Mouse (Mus musculus) monocyte, adult 5-6 weeks (primary cell): Measurements from ENCODE around the gene Esyt2. TPM values are rescaled to one million over a fixed set of nuclear protein-coding genes. Genes with fewer than 3 reads are reported as not detected.
A peak's percentile ranks its signal among the peaks of the same experiment; 100 is the strongest.

ENCODE experiments used
- ATAC-seq: fragments of 153-309, 156-312 bp; replicated peaks from 2 replicates; pipeline ENCODE4 v1.8.0; 2017; ENCODE audit warnings: mild to moderate bottlenecking; ENCODE audit not compliant: low TSS enrichment, insufficient number of reproducible peaks, severe bottlenecking, poor library complexity, low FRiP score
- total RNA-seq: library from RNA; stranded (forward); fragments of 200-1000, 200-491, 200-594 nt; gene quantifications from 3 replicates; pipeline ENCODE4 v1.2.3, GENCODE M21; 2017

Esyt2 gene
- total RNA-seq, 1 experiment from 2014 or later: 98.1 TPM

DNA sequence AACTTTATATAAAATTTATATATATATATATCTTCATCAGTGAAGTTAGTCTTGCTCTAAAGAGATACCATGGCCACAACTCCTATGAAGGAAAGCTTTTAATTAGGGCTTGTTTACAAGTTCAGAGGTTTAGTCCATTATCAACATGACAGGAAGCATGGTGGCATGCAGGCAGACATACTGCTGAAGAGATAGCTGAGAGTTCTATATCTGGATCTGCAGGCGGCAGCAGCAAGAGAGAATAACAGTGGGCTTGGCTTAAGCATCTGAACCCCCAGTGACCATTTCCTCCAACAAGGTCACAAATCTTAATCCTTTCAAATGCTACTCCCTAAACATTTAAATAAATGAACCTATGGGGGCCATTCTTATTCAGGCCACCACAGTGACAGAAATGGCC lies 59.2 kb downstream of the Esyt2 start:
- no peak for ATAC-seq

DNA sequence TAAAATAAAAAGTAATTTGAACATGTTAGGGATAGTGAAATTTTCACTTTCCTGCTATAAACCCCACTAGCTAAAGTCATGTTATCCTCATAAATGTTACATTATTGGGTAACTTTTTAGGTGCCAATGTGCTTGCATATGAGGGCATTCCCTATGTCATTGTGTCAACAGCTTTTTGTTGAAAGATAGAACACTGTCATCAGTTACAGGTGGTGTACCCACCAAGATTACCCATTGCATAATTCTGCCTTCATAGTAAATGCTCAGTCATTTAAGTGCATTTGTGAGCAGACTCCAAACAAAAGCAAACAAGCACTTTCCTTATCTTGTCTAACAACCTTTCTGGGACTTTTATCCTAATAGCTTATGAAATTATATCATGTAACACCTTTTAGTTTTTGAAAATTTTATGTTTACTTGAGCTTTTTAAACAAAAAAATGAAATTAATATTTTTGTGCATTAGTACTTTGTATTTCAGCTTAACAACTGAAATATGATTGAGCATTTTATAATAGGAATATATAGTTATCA lies 67.8 kb downstream of the Esyt2 start:
- ATAC-seq: no peak

DNA sequence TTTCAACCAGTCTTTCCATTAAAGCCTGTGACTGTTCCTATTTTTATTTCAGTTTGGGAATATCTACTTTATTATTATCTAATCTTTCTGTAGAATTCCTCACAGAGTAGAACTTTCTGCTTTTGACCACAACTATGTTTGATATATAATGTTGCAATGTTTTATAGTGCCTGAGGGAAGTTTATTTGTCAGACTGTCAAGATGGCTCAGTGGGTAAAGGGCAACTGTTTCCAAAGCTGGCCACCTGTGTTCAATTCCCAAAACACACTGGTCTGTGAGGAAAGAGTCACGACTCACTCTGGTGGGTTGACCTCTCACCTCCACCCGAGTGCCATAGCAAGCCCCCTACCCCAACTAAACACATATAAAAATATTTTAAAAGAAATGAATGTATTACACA lies 68.4 kb downstream of the Esyt2 start:
- no peak for ATAC-seq

DNA sequence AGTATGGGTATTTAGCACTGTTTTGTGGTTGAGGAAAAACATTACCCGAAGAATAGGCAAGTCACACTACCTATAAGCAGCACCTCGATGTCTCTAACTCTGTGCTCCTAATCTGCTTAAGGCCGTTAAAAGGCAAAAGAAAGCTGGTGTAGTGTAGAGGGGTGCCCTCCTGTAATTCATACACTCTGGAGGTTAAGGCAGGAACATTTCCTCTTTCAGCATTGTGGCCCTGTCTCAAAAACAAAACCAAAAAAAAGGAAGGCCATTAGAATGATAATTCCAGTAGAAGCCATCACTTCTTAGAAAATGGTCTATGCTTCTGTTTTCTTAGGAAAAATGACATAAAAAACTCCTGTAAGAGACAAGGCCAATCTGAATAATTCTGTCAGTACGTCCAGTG lies 70.0 kb downstream of the Esyt2 start:
- ATAC-seq: no peak

DNA sequence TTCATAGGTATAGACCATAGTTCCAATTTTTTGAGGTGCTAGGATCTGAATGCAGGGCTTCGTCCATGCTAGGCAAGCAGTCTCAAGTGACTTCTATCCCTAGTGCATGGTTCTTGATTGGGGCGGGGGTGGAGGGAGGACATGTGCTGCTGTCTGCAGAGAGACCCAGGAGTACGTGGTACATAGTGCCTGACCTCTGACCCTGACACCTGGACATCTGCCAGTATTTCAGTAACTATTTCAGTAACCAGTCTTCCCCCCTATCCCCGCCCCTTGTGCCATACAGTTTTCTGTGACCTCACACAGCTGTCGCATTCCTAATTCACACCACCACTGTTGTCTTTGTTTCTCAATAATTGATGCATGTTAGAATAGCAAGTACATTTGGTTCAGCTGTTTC lies 71.4 kb downstream of the Esyt2 start:
- ATAC-seq: no peak

DNA sequence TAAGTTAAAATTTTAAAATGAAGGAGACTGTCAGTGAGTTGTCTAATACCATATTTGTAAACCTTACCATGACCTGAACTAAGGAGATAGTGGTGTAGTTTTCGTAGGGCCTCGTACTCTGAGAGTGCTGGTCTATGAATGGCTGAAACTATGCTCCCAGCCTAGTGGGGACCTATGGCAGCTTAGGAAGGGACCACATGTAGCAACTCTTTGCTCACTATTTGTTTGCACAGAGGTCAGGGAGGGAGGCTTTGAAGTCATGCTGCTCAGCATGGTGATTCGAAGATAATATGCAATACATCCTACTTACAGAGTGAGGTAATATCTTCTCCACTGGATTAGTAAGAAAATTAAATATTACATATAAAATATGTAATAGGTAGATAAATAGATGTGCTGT lies 73.7 kb downstream of the Esyt2 start:
- ATAC-seq: no peak

DNA sequence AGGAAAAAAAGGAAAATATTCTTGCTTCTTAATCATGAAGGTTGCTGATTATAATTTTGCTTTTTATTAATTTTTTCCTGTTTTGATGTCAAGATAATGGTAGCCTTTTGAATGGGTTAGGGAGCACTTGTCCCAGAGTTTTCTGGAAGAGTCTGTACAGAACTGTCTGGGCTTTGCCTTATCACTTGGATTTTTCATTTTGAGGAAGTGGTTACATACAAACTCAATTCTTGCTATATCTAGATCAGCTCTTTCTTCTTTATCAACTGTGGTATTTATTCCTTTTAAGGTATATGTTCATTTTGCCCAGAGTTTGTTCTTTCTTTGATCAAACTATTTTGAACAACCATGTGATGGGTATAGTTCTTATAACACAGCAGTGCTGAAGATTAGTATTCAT lies 81.1 kb downstream of the Esyt2 start:
- no peak for ATAC-seq

DNA sequence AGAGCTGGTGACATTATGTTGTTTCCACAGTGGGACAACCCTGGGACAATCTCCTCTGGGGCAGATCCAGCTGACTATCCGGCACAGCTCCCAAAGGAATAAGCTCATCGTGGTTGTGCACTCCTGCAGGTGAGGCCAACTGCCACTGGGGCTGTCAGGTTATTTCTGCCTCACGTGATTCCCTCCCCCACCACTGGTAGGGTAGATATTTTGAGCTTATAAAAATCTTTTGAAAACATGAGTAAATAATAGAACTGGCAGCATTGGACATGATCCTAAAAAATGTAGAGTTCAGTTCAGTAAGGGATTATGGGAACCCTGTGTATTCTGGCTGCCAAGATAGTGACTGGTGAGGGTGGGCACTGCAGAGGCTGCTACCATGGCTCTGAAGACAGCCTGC lies 85.9 kb downstream of the Esyt2 start:
- ATAC-seq: no peak

DNA sequence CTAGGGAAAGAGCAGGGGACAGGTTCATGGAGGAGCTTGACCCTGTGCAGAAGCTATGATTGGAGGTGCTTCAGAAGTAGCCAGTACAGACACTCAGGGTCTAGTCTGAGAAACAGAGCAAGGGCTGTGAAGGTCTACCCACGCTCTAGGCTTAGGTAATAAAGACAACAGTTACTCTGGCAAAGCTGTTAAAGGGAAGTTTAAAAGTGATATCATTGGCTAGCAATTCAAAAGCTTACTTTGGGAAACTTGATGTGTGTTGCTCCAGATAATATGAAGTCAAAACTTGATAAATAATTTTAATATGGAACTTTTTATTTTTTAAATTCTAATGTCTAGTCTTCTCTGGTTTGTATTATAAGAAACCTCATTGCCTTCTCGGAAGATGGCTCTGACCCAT lies 86.3 kb downstream of the Esyt2 start:
- ATAC-seq: no peak

DNA sequence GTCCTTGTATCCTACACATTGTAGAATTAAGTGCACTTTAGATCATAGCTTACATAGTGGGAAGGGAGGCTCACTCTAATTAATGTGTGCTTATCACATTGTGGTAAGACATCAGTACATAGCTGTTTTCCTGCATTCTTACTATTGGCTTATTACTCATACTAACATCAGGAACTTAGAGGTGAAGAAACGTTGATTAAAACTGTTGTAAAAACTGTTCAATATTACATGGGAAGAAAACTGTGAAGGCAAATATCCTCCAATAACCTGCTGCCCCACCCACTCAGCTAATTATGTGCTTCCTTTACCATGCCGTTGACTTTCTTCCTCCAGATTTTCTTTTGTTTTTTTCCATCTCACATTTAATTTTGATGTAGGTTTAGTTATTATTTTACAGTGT lies 87.9 kb downstream of the Esyt2 start:
- ATAC-seq: no peak

DNA sequence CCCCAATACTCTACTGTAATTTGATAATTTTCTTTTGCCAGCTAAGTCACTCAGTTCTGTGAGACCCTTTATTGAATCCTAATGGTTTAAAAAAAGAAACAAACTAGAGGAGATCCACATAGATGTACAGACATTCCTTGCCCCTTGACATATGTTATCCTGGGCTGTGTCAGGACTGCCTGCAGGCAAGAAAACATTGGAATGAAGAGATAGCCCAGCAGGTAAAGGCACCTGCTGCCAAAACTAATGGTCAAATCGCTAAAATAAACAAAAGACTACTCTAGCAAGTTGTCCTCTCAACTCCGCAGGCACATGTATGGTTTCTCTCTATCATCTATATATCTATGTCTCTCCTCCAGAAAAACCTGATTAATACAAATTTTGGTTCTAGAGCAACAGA lies 102.1 kb downstream of the Esyt2 start:
- ATAC-seq: no peak

DNA sequence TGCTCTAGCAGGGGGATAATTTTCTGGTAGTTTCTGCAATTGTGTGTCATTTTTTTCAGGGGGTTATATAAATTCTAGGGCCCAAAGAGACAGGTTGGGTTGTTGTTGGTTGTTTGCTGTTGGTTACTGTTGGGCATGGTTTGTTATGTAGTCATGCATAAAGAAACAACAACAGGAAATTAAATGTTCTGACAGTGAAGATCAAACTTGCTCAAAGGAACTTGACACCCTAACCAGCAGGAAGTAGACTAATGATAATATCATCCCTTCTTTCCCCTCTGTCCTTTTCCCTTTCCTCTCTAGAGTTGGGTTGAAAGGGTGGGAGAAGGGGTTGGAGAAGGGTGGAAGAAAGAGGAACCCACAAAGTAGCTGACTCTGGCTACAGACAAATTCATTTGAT lies 103.0 kb downstream of the Esyt2 start:
- ATAC-seq: no peak

DNA sequence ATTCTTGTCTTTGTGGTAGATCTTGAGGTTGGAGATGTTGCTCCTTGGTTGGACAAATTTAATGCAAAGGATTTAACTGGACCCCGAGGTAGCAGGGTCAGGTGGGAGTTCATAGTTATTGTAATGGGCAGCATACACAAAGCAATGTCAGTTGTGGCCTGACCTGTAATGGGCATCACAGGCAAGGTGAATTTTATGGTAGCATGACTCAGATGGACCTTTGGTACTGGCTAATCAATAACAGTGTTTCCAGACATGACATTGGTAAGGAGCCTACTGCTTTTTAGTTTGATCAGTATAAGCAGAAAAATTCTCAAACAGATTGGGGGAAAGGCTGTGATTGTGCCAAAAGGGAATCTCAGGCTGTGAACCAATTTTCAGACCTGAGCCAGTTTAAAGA lies 105.8 kb downstream of the Esyt2 start:
- ATAC-seq: no peak

DNA sequence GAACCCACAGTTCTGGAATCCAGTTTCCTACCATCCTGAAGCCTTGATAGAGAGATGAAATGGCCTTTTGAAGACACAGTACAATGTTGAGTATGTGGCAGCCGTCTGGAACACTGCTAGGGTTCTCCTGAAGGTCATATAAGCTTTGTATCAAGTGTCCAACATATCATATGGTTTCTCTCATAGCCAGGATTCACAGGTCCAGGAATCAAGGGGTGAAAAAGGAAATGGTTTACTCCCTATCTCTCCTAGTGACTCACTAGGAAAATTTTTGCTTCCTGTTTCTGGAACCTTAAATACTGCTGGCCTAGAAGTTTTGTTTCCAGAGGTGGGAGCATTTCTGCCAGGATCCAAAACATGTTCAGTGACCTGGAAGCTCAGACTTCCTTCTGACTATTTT lies 108.9 kb downstream of the Esyt2 start:
- ATAC-seq: no peak

DNA sequence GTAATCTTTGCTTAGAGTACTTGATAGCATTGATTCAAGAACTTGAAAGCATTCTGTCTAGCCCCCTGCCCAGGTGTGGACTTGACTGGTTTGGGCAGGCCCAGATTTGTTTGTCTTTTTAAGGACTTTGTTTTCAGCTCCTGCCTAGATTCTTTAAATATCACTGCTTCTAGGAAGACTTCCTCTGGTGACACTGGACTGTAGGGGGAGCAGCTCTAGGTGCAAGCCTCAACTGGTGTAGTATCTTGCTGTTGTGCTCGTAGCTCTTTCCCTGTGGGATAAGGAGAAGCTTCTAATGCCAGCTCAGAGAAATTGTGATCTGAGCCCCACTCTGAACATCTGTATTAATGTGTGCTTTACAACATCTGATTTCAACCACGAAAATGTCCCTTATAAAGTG lies 113.3 kb downstream of the Esyt2 start:
- no peak for ATAC-seq

DNA sequence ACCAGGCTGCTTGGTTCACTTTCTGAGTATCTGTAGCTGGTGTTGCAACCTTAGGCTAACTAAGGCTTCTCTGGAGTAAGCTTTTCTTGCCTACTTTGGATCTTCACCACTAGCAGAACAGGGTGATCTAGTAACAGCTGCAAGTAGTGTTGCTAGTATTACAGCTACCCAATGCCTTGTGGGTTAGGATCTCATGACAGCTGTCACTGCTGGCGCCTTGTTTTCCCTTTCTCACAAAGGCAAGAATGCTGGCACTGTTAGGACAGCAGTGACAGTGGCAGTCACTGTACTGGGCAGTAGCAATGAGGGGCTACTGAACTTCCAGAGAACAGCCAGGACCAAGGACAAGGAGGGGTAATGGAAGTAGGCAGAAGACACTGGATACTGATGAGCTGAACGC lies 114.3 kb downstream of the Esyt2 start:
- ATAC-seq: no peak

DNA sequence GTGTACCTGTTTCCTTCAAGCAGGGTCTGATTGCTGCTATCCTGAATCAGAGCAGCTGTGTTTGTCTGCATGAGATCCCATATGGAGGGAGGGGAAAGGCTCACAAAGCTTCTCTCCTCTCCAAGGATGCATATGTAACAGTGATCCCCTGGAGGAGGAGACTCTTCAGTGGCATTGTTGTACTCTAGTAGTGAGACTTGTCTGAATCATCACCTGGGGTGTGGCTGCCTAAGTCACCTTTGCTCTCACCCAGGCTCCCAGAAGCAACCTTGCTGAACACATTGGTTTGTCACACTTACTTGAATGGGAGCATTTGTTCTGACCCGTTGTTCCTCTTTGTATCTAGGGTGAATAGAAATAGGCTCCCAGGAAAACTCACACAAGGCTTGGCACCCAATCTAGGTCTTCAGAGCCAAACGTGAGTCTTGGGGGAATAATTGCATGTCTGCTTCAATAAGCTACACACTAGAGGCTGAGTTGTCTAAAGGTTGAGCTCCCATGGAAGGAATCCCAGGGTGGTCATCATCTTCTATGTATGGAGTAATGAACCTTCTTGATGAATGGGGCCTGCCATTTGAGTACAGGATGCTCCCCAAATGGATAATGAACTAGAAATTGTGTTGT lies 115.2 kb downstream of the Esyt2 start:
- ATAC-seq: no peak

DNA sequence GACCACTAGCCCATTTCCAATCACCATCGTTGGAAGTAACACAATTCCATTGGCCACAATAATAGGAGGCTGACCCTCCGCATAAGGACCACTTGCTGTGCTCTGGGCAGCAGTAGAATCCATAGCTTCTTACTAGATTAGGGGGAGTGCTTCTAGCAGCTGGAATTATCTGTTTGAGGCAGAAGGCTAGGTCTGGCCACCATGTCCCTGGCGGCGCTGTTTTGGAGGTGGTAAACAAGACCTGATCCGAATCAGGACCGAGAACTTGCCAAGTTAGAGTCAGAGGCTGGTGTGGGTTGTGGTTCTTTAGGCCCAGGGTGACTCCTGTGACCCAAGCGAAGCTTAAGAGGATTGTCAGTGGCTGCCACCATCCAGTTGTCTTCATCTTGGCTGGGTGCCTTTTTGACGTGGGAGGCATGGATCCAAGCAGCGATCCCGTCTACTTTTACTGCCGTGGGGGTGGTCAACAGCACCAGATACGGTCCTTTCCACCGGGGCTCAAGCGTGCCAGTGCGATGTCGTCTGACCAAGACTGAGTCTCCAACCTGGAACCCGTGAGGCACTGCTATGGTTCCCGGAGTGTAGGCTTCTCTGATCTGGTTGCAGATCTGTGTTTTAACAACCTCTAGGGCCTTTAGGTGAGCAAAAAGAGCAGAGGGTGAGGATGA lies 123.2 kb downstream of the Esyt2 start:
- ATAC-seq: no peak

DNA sequence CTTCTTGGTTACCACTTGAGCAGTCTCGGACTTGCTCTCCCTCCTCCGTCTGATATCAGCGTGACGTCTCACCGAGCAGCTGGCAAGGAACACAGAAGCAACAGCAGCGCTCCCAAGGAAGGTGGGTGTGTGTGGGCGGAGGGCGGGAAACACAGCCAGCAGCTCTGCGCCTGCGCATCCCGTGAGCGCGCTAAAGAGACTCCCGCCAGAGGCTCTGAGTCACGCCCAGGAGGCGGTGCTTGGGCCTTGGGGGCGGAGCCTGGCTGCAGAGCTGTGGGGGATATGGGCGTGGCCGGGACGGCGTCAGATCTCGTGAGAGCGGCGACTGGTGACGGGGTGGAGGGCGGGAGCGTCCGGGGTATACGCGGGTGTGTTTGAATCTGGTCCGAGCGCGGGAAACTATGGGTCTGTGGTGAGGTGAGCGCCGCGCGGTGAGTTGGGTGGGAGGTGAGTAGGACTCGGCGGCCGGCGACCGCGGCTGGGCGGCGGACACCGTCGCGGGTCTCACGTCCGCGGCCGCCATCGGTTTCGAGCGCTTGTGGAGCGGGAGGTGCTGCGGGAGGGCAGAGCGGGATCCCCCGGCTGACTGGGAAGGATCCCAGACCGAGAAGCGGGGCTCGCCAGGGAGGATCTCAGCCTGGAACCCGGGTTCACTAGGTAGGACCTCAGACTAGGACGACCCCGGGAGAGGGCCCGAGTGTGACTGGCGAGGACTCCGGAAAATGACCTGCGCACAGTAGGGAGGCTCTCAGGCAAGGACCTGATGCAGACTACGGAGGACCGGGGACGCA lies 124.2 kb downstream of the Esyt2 start, which contains the start of gene Ncapg2:
Gene Ncapg2 (plus strand): TSS at position 358 of the 791 bp plus-strand sequence.
- peak; percentile 97 for ATAC-seq

DNA sequence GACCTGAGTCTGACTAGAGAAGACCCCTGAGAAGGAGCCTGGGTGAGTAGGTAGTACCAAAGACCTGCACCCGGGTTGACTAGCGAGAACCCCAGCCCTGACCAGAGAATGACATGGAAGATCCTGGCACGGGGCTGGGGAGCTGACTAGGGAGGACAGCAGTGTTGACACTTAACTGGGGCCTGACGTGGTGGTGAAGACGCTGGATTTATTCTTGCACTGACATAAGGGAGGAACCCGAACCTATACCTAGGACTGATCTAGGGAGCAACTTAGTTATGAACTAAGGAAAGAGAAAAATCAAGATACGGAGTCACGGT lies 124.8 kb downstream of the Esyt2 start:
- no peak for ATAC-seq
